Mouse (Mus musculus) liver, adult 2 months (tissue): ENCODE data around the gene Trim14.

Source experiments
- CTCF ChIP-seq: fragments of 200-500 bp; IDR thresholded peaks from 2 replicates; pipeline ENCODE4 v1.5.1; 2011; ENCODE audit warnings: low read depth, low read length, control low read depth
- POLR2A ChIP-seq: fragments of 200-500 bp; IDR thresholded peaks from 2 replicates; pipeline ENCODE4 v1.6.1; 2011; ENCODE audit warnings: low read length, control low read depth; ENCODE audit not compliant: insufficient read depth; ENCODE audit errors: extremely low read depth

DNA sequence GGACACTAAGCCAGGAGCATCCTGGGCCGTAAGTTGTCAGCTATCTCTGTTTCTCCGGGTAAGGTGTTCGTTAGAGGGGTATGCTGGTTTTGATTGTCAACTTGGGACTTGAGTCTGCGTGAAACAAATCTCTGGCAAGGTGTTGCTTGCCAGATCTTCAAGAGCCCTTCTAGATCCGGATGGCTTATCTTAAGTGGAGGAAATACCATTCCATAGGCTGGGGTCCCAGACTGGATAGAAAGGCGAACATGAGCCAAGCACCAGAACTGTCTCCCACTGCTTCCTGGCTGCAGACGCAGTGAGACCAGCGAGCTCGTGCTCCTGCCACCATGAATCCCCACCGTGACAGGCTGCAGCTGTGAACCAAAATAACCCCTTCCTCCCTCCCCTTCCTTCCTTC lies 14.5 kb downstream of the Trim14 start:
- TF ChIP-seq POLR2A (no peak), CTCF (no peak)
